Mouse (Mus musculus): ENCODE results near the gene Klf4. TPM values are rescaled to one million over a fixed set of nuclear protein-coding genes. Genes with fewer than 3 reads are reported as not detected.

Klf4 gene
- 1.9 and 2.0 TPM in 2 replicates for polyA plus RNA-seq (2015; fragmentation: Nextera tagmentation; extraction: Ambion mirVana)

GRCm38 (mm10) chr4:55532407-55533195 lies at the start of gene Klf4:
Gene Klf4, minus strand, starts transcription at chr4:55532466.
- H3K4me3 ChIP-seq (ENCODE audit: low read depth, low read length) = peak within 1 kb of the TSS; percentile 69
- H3K4me2 ChIP-seq (ENCODE audit: low read length) = peak within 1 kb of the TSS; percentile 76
- 1% methylated on average over 64 of the region's 99 CpGs for WGBS
- peak within 1 kb of the TSS; percentile 80 for H3K9ac ChIP-seq (ENCODE audit: low read depth, low read length)
- peak; percentile 94 for ATAC-seq
- peak within 1 kb of the TSS; percentile 87 for H3K27ac ChIP-seq (ENCODE audit: low read length)
- no peaks in the 10 kb centered on the region for H3K9me3 ChIP-seq (replicated peaks; ENCODE audit: control insufficient read depth, low read length, poor library complexity, severe bottlenecking)
- peaks cover 7% of the 10 kb centered on the region for H3K27me3 ChIP-seq (ENCODE audit: control insufficient read depth, insufficient read depth, low read depth, low read length)
- H3K4me1 ChIP-seq (ENCODE audit: control insufficient read depth, insufficient read depth, low read length) = peaks cover 17% of the 10 kb centered on the region
- H3K36me3 ChIP-seq (ENCODE audit: control insufficient read depth, insufficient read depth, low read length) = no peaks in the 10 kb centered on the region

DNA sequence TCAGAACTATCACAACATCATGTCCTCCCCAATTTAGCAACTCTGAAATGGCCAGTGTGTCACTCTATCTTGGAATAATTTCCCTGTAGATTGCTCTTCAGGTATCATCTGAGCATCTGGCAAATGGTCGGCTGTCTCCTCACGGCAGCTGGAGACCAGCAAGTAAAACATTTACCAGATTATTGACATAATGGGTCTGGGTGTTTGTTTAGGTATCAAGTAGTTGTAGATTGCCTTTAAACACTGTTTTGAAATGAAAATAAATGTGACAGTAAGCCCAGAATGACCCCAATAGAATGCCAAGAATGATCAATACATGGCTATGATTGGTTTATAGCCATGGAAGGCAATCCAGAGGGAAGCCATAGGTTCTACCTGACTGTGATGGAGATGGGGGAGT lies 39.2 kb upstream of the Klf4 start:
- no peaks in the 10 kb centered on the region for H3K4me1 ChIP-seq (ENCODE audit: control insufficient read depth, insufficient read depth, low read length)
- no peak overlapping the region for H3K27ac ChIP-seq (ENCODE audit: low read length)
- no peak overlapping the region for H3K4me3 ChIP-seq (ENCODE audit: low read depth, low read length)
- H3K27me3 ChIP-seq (ENCODE audit: control insufficient read depth, insufficient read depth, low read depth, low read length) = no peaks in the 10 kb centered on the region
- WGBS = 97% methylated on average over 2 of the region's 2 CpGs
- no peak for ATAC-seq
- no peak overlapping the region for H3K9ac ChIP-seq (ENCODE audit: low read depth, low read length)
- no peak overlapping the region for H3K4me2 ChIP-seq (ENCODE audit: low read length)
- no peaks in the 10 kb centered on the region for H3K9me3 ChIP-seq (replicated peaks; ENCODE audit: control insufficient read depth, low read length, poor library complexity, severe bottlenecking)
- no peaks in the 10 kb centered on the region for H3K36me3 ChIP-seq (ENCODE audit: control insufficient read depth, insufficient read depth, low read length)

DNA sequence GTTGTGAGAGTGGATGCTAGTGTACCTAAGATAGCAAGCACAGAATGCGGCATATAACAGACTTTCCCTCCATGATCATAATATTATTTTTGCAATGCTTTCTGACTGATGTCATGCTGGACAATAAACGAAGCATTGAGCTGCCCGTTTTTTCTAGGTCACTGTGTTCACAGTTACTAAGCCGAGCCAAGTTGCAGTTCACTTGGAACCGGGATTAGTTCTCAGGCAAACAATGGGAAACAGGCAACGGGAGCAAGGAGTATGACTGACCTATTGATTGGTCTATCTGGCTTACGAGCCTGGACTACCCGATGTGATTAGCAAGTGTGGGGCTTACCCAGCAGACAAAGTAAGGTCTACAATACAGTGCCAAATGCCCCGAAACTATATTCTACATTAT lies 35.7 kb upstream of the Klf4 start:
- H3K36me3 ChIP-seq (ENCODE audit: control insufficient read depth, insufficient read depth, low read length) = no peaks in the 10 kb centered on the region
- no peak overlapping the region for H3K4me3 ChIP-seq (ENCODE audit: low read depth, low read length)
- ATAC-seq = no peak; the same call in 1 of the 2 replicates
- 28% methylated on average over 9 of the region's 9 CpGs for WGBS
- no peaks in the 10 kb centered on the region for H3K4me1 ChIP-seq (ENCODE audit: control insufficient read depth, insufficient read depth, low read length)
- no peaks in the 10 kb centered on the region for H3K9me3 ChIP-seq (replicated peaks; ENCODE audit: control insufficient read depth, low read length, poor library complexity, severe bottlenecking)
- H3K4me2 ChIP-seq (ENCODE audit: low read length) = no peak overlapping the region
- H3K9ac ChIP-seq (ENCODE audit: low read depth, low read length) = no peak overlapping the region
- no peak overlapping the region for H3K27ac ChIP-seq (ENCODE audit: low read length)
- H3K27me3 ChIP-seq (ENCODE audit: control insufficient read depth, insufficient read depth, low read depth, low read length) = no peaks in the 10 kb centered on the region

DNA sequence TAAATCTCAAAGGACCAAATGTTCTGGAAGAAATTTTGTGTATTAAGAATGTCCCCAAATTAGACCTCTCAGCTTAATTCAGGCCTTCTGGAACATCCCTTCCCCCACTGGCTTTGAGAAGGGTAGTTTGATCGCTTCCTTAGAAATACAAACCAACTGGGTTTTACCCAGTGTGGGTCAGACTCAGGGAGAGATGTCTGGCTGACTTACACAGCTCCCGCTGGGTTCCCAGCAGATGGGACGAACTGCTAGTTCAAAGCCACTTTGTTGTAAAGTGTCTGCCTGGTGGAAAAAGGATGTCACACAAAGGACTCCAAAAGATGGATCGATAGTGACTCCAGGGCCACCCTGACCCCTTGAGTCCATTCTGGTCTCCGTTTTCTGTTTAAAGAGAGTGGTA lies 35.3 kb upstream of the Klf4 start:
- ATAC-seq = no peak; the same call in 1 of the 2 replicates
- Histone ChIP-seq H3K36me3 (ENCODE audit: control insufficient read depth, insufficient read depth, low read length) (no peaks in the 10 kb centered on the region), H3K9me3 (replicated peaks; ENCODE audit: control insufficient read depth, low read length, poor library complexity, severe bottlenecking) (no peaks in the 10 kb centered on the region), H3K4me2 (ENCODE audit: low read length) (no peak overlapping the region), H3K27me3 (ENCODE audit: control insufficient read depth, insufficient read depth, low read depth, low read length) (no peaks in the 10 kb centered on the region), H3K4me3 (ENCODE audit: low read depth, low read length) (no peak overlapping the region), H3K27ac (ENCODE audit: low read length) (no peak overlapping the region), H3K4me1 (ENCODE audit: control insufficient read depth, insufficient read depth, low read length) (no peaks in the 10 kb centered on the region), H3K9ac (ENCODE audit: low read depth, low read length) (no peak overlapping the region)
- WGBS = 35% methylated on average over 5 of the region's 5 CpGs

DNA sequence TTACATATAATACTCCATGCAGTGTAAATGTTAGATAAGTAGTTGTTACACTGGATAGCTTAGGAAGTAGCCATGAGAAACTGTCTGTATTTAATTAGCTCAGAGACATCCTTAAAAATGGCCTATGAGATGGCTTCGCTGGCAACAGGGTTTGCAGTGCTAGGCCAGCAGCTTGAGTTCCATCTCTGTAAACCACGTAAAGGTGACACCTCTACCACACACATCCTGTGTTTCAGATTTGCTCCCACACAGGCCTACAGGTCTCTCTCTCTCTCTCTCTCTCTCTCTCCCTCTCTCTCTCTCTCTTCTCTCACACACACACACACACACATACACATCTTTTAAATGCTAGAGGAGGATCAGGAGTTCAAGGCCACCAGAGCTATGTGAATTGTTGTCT lies 32.1 kb upstream of the Klf4 start:
- no peaks in the 10 kb centered on the region for H3K9me3 ChIP-seq (replicated peaks; ENCODE audit: control insufficient read depth, low read length, poor library complexity, severe bottlenecking)
- 91% methylated on average over 2 of the region's 2 CpGs for WGBS
- H3K4me3 ChIP-seq (ENCODE audit: low read depth, low read length) = no peak overlapping the region

DNA sequence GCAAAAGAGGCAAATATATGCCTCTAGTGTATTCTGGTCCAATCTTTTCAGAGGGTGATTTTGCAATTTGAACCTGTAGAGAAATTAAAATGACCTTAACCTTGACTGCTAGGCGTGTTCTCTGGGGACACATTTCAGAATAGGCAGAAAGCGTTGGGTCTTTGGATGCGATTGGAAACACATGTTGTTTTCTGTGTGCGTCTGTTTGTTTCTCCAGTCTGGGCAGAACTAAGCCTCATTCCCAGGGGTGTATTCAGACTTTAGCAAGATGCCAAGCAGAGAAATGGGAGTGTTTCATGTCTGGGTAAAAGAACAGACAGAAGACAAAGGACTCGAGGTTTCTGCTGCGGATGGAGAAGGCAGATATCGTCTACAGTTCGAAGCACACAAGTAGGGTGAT lies 30.8 kb upstream of the Klf4 start:
- Histone ChIP-seq H3K36me3 (ENCODE audit: control insufficient read depth, insufficient read depth, low read length) (no peaks in the 10 kb centered on the region), H3K4me2 (ENCODE audit: low read length) (no peak overlapping the region), H3K9ac (ENCODE audit: low read depth, low read length) (no peak overlapping the region), H3K27me3 (ENCODE audit: control insufficient read depth, insufficient read depth, low read depth, low read length) (no peaks in the 10 kb centered on the region), H3K9me3 (replicated peaks; ENCODE audit: control insufficient read depth, low read length, poor library complexity, severe bottlenecking) (no peaks in the 10 kb centered on the region), H3K4me1 (ENCODE audit: control insufficient read depth, insufficient read depth, low read length) (no peaks in the 10 kb centered on the region), H3K4me3 (ENCODE audit: low read depth, low read length) (no peak overlapping the region), H3K27ac (ENCODE audit: low read length) (no peak overlapping the region)
- 69% methylated on average over 8 of the region's 8 CpGs for WGBS
- no peak for ATAC-seq

More for the DNA sequence above, 32.1 kb upstream of the Klf4 start:
- Histone ChIP-seq H3K27me3 (ENCODE audit: control insufficient read depth, insufficient read depth, low read depth, low read length) (no peaks in the 10 kb centered on the region), H3K4me2 (ENCODE audit: low read length) (no peak overlapping the region), H3K9ac (ENCODE audit: low read depth, low read length) (no peak overlapping the region), H3K27ac (ENCODE audit: low read length) (no peak overlapping the region), H3K4me1 (ENCODE audit: control insufficient read depth, insufficient read depth, low read length) (no peaks in the 10 kb centered on the region), H3K36me3 (ENCODE audit: control insufficient read depth, insufficient read depth, low read length) (no peaks in the 10 kb centered on the region)
- ATAC-seq = no peak

GRCm38 (mm10) chr4:55562062-55562461 lies 29.8 kb upstream of the Klf4 start:
- 23% methylated on average over 3 of the region's 3 CpGs for WGBS
- peak; percentile 60; the same call in 1 of the 2 replicates for ATAC-seq
- Histone ChIP-seq H3K36me3 (ENCODE audit: control insufficient read depth, insufficient read depth, low read length) (no peaks in the 10 kb centered on the region), H3K27ac (ENCODE audit: low read length) (no peak overlapping the region), H3K9ac (ENCODE audit: low read depth, low read length) (no peak overlapping the region), H3K4me3 (ENCODE audit: low read depth, low read length) (no peak overlapping the region), H3K27me3 (ENCODE audit: control insufficient read depth, insufficient read depth, low read depth, low read length) (no peaks in the 10 kb centered on the region), H3K4me1 (ENCODE audit: control insufficient read depth, insufficient read depth, low read length) (no peaks in the 10 kb centered on the region), H3K4me2 (ENCODE audit: low read length) (no peak overlapping the region), H3K9me3 (replicated peaks; ENCODE audit: control insufficient read depth, low read length, poor library complexity, severe bottlenecking) (no peaks in the 10 kb centered on the region)

DNA sequence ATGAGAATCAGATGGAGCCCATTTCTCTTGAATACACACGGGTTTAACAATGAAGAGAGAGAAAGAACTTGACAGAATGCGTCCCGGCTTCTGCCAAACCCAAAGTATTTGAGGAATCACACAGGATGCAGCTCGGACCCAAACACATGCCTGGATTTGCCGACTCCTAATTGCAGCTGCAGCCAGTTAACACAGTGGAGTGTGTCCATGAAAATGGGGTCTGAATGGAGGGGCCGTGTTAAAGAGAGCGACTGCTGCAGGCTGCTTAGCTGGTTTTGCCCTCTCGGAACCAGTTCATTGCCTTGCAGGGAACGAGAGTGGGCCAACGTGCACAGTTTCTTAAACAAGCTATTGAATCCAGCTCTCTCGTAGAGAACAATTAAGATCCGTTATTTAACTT lies 14.6 kb upstream of the Klf4 start:
- no peak overlapping the region for H3K9ac ChIP-seq (ENCODE audit: low read depth, low read length)
- no peak overlapping the region for H3K4me2 ChIP-seq (ENCODE audit: low read length)
- no peaks in the 10 kb centered on the region for H3K36me3 ChIP-seq (ENCODE audit: control insufficient read depth, insufficient read depth, low read length)
- no peaks in the 10 kb centered on the region for H3K9me3 ChIP-seq (replicated peaks; ENCODE audit: control insufficient read depth, low read length, poor library complexity, severe bottlenecking)
- ATAC-seq = no peak
- 64% methylated on average over 12 of the region's 12 CpGs for WGBS
- no peak overlapping the region for H3K4me3 ChIP-seq (ENCODE audit: low read depth, low read length)
- H3K27ac ChIP-seq (ENCODE audit: low read length) = no peak overlapping the region
- H3K4me1 ChIP-seq (ENCODE audit: control insufficient read depth, insufficient read depth, low read length) = no peaks in the 10 kb centered on the region
- H3K27me3 ChIP-seq (ENCODE audit: control insufficient read depth, insufficient read depth, low read depth, low read length) = no peaks in the 10 kb centered on the region

DNA sequence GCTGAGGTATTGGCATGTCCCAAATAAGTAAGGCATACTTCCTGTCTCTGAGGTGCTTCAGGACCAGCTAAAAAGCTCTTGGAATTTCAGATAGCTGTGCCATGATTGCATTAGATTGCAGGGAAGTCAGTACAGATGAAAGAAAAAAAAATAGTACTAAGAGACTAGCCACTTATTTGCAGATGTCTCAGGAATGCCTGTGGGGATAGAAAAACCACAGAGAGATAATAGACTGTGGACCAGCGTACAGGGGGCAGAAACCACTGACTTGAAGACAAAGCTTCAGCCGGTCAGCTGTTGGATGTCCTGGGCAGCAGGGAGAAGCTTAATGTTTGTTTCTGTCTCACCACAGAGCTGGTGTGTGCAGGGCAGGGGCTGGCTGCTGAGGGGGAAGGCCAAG lies 10.5 kb upstream of the Klf4 start:
- Histone ChIP-seq H3K9ac (ENCODE audit: low read depth, low read length) (no peak overlapping the region), H3K27ac (ENCODE audit: low read length) (no peak overlapping the region), H3K4me2 (ENCODE audit: low read length) (no peak overlapping the region), H3K36me3 (ENCODE audit: control insufficient read depth, insufficient read depth, low read length) (no peaks in the 10 kb centered on the region), H3K27me3 (ENCODE audit: control insufficient read depth, insufficient read depth, low read depth, low read length) (no peaks in the 10 kb centered on the region), H3K4me3 (ENCODE audit: low read depth, low read length) (no peak overlapping the region), H3K9me3 (replicated peaks; ENCODE audit: control insufficient read depth, low read length, poor library complexity, severe bottlenecking) (no peaks in the 10 kb centered on the region), H3K4me1 (ENCODE audit: control insufficient read depth, insufficient read depth, low read length) (no peaks in the 10 kb centered on the region)
- WGBS = 73% methylated on average over 2 of the region's 2 CpGs
- ATAC-seq = no peak
